Mouse (Mus musculus) embryonic facial prominence, embryonic 13.5 days (tissue): ENCODE data around the gene Hoxb6. TPM values are rescaled to one million over a fixed set of nuclear protein-coding genes. Genes with fewer than 3 reads are reported as not detected.

Experiments used
- ATAC-seq: fragments of 200-750 bp; cut with Nextera tagmentation; 2 replicates; pipeline ENCODE4 v1.8.0; 2017; ENCODE audit warnings: low read depth; ENCODE audit not compliant: insufficient number of reproducible peaks, insufficient read depth, low FRiP score, low TSS enrichment
- H3K27ac ChIP-seq: fragments of 300-500 bp; sonication (generic); 2 replicates; pipeline ENCODE4 v1.5.1; 2015; ENCODE audit warnings: moderate library complexity, mild to moderate bottlenecking, inconsistent platforms
- H3K27me3 ChIP-seq: fragments of 300-500 bp; sonication (generic); 2 replicates; pipeline ENCODE4 v1.6.1; 2015; ENCODE audit warnings: mild to moderate bottlenecking, inconsistent platforms
- H3K36me3 ChIP-seq: fragments of 300-500 bp; sonication (generic); 2 replicates; pipeline ENCODE4 v1.6.1; 2015; ENCODE audit warnings: mild to moderate bottlenecking, inconsistent platforms
- H3K4me1 ChIP-seq: fragments of 300-500 bp; sonication (generic); 2 replicates; pipeline ENCODE4 v1.6.1; 2015; ENCODE audit warnings: inconsistent platforms
- H3K4me2 ChIP-seq: fragments of 300-500 bp; sonication (generic); 2 replicates; pipeline ENCODE4 v1.6.1; 2015; ENCODE audit warnings: moderate library complexity, mild to moderate bottlenecking, inconsistent platforms
- H3K4me3 ChIP-seq: fragments of 300-500 bp; sonication (generic); 2 replicates; pipeline ENCODE4 v1.5.1; 2015; ENCODE audit warnings: mild to moderate bottlenecking, inconsistent platforms
- H3K9ac ChIP-seq: fragments of 300-500 bp; sonication (generic); 2 replicates; pipeline ENCODE4 v1.6.1; 2015; ENCODE audit warnings: mild to moderate bottlenecking, inconsistent platforms
- H3K9me3 ChIP-seq: fragments of 300-500 bp; sonication (generic); 2 replicates; pipeline ENCODE4 v1.6.1; 2016; ENCODE audit warnings: inconsistent platforms
- WGBS: fragments of 180-500 bp; shearing (Covaris S2); methylation state at CpG from one replicate; pipeline ENCODE4 v1.1.7; 2015; ENCODE audit warnings: mixed read lengths; 5-methylcytosine and 5-hydroxymethylcytosine counted together
- polyA plus RNA-seq: library from polyadenylated mRNA; unstranded; fragments of >200 nt; fragmentation: Nextera tagmentation; extraction: Ambion mirVana; gene quantifications from 2 replicates; pipeline ENCODE4 v1.2.1, GENCODE M21; 2015

Gene Hoxb6
- polyA plus RNA-seq: 4.0 TPM in 1 of 2 replicates, not detected in the other

DNA sequence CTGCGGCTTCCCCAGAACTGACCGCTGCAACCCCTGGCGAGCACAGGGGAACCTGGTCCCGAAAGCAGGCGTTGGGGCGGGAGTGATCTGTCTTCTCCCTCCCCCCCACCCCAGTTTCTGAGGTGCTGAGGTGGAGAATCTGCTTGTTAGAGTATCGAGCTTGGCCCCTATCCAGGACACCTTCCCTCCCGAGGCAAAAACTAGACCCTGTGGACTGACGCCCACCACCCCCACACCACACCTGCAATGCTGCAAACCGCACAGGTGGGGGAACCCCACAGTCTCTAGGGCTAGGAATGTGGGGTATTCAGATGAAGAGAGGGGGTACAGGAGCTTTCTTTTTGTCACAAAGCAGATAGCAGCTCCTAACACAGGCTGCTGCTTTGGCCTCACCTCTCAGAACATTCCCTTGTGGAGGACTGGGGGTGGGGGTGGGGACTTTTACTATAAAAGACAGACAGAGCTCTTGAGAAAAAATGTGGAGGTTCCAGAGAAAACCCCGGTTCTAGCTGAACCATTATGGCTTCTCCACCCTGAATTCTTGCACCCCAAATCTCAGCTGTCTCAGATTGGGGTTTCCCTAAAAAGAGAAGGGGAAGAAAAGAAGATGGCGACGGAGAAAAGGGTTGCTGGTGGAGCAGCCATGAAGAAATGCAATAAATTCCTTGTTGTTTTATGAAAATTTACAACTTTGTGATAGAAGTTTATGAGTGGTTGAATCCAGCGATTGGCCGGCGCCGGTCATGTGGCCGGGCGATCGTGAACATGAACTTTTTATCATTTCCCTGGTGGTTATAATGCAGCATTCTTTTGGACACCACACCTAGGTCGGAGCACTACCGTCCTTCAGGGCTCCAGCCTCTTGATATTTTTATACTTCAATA is at the start of gene Hoxb6:
Gene Hoxb6 (plus strand): TSS at position 796 of the 884 bp plus-strand sequence.
- Histone ChIP-seq H3K9me3 (no peaks in the 10 kb centered on the region), H3K4me3 (no peak within 1 kb of the TSS), H3K9ac (no peak within 1 kb of the TSS), H3K4me2 (no peak within 1 kb of the TSS), H3K36me3 (no peaks in the 10 kb centered on the region), H3K4me1 (peaks cover under 1% of the 10 kb centered on the region; the same call in 1 of the 2 replicates), H3K27me3 (peaks cover 100% of the 10 kb centered on the region), H3K27ac (no peak within 1 kb of the TSS)
- WGBS: 2% methylated on average over 22 of the region's 22 CpGs
- no peak for ATAC-seq

DNA sequence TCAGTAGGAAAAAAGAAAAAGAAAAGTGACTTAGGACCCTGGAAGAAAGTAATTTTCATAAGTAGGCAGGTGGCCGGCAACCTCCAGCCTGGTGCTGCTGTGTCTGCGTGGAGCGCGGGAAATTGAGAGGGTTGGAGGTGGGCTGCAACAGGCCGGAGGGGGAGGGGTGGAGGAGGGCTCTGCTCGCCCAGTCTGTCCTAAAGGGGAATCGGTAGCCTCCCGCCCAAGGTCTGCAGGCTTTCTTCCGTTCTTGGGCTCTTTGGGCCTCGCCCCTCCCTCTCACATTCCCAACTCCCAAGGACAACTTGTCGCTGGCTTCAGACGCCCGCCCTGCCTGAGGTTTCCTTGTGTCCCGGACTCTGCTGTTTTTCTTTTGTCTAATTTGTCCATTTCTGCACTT is 41.4 kb upstream of the Hoxb6 start:
- Histone ChIP-seq H3K4me3 (no peak overlapping the region), H3K4me2 (no peak overlapping the region), H3K36me3 (no peaks in the 10 kb centered on the region), H3K27me3 (peaks cover 99% of the 10 kb centered on the region), H3K27ac (no peak overlapping the region), H3K9me3 (no peaks in the 10 kb centered on the region), H3K9ac (no peak overlapping the region), H3K4me1 (peaks cover 4% of the 10 kb centered on the region)
- ATAC-seq: no peak
- WGBS: under 1% methylated on average over 14 of the region's 14 CpGs

DNA sequence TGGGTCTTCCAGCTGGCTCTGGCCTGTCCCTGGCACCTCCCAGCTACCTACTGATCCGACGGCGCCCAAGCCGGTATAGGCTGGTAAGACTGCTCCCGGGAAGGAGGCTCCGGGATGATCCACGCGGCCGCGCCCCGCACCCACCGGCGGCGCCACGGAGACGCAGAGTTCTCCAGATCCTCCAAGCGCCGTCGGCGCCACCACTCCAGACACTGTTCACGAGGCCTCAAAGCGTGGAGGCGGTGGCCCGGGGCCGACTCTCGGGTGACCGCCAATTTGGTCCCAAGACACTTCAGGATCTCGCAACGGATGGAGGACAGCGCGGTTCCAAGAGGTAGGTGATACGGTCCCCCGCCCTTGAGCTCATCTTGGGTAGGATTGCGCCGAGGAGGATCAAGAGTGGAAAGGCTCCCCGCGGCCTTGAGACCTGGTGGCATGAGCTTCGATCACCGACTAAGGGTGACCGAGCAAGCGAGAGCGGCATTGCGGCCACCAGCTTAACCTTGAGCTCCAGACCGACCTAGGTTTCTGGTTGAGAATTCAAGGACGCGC is 40.7 kb upstream of the Hoxb6 start:
- Histone ChIP-seq H3K4me3 (peak overlapping the region; percentile 15), H3K9me3 (no peaks in the 10 kb centered on the region), H3K9ac (no peak overlapping the region), H3K27me3 (peaks cover 100% of the 10 kb centered on the region), H3K27ac (no peak overlapping the region), H3K4me2 (no peak overlapping the region), H3K36me3 (no peaks in the 10 kb centered on the region), H3K4me1 (peaks cover 4% of the 10 kb centered on the region)
- WGBS: 2% methylated on average over 46 of the region's 46 CpGs
- no peak for ATAC-seq

DNA sequence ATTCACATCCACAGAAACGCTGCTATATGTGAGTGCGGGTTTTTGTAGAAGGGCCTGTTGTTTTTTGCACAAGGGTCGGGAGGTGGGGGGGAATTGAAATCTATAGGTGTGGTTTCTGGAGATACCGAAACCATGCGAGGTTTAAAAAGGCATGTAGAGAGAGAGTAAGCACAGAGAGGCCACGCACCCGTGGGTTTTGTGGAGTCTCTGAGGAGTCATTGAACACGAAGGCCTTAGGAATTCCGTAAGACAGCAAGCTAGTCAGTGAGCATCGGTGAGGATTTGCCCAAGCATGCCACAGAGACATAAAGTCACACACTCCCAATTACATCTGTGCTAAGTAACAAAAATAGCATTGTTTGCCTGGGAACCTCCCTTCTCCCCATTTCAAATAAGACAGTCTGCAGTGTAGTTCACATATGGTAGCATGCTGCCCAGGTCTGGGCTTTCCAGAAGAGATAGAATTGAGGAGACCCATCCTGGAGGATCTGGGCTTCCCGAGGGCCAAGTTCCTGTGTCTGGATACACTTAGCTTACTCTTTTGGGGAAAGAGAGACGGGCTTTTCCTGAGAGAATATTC is 39.6 kb upstream of the Hoxb6 start:
- no peak overlapping the region for H3K27ac ChIP-seq
- H3K27me3 ChIP-seq: peaks cover 100% of the 10 kb centered on the region
- peaks cover 4% of the 10 kb centered on the region for H3K4me1 ChIP-seq
- H3K4me2 ChIP-seq: no peak overlapping the region
- WGBS: 3% methylated on average over 12 of the region's 12 CpGs
- 0 out of 2 replicates have a peak overlapping the region, but pooled peaks have one; percentile 2 for H3K4me3 ChIP-seq
- no peak overlapping the region for H3K9ac ChIP-seq
- H3K9me3 ChIP-seq: no peaks in the 10 kb centered on the region
- H3K36me3 ChIP-seq: no peaks in the 10 kb centered on the region
- no peak for ATAC-seq

DNA sequence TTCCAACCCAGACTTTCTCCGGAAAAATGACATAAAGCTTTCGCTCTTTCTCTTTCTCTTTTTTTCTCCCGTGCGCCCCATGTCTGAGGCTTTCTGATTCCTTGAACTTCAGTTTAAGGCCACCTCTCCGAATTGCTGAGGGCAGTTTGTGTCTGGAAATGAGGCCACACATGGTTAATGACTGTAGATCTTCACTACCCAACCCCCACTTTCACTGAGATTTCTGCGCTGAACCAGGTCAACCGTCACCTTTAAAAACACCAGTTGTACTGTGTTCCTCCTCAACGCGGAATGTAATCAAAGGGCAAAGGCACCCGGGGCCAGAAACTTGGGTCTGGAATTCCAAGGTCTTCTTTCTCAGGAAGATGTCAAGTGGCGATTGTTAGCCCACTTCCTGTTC is 38.1 kb upstream of the Hoxb6 start:
- Histone ChIP-seq H3K4me3 (no peak overlapping the region), H3K9ac (no peak overlapping the region), H3K27me3 (peaks cover 100% of the 10 kb centered on the region), H3K4me1 (peaks cover 4% of the 10 kb centered on the region), H3K36me3 (no peaks in the 10 kb centered on the region), H3K27ac (no peak overlapping the region), H3K9me3 (no peaks in the 10 kb centered on the region), H3K4me2 (no peak overlapping the region)
- WGBS: 2% methylated on average over 11 of the region's 11 CpGs
- no peak for ATAC-seq

DNA sequence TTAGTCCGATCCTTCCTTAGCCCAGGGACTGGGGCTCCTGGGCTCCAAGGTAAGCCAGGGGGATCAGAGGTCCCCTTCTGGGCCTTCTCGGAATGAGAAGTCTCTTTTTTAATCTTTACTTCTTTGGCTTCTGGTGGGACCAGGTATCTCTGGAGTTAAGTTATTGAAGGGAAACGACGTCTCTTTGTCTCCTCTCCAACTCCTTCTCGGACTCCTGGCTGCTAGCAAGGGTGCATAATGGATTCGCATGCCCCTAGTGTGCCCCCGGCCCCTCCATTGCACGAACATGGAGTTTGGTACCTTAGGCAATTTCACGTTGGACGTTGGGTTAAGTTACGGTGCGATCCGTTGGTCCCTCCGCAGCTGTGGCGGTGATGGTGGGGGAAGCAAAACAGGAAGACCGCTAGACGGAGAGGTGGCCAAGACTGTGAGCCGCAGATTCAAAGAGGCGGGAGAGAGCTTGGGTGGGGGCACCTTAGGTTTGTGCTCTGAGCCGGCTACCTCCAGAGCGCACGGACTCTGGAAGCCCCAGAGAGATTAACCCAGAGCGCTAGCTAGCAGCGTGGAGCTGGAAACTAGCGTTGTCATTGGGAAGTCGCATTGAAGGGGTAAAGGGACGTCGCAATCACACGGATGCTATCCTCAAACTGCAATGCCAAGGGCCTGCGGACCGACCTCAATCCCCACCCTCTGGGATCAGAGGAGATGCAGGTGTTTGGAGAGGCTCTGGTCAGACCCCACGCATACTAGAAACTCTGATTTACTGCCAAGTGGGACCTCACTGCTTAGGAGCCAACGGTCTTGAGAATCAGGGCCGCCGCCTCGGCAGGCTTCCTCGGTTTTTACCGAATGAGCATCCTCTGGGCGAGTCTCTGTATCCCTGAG is 36.9 kb upstream of the Hoxb6 start:
- no peak for ATAC-seq
- Histone ChIP-seq H3K9ac (no peak overlapping the region), H3K4me1 (peaks cover 4% of the 10 kb centered on the region), H3K27ac (no peak overlapping the region), H3K36me3 (no peaks in the 10 kb centered on the region), H3K9me3 (no peaks in the 10 kb centered on the region), H3K4me2 (0 out of 2 replicates have a peak overlapping the region, but pooled peaks have one; percentile 5), H3K4me3 (no peak overlapping the region), H3K27me3 (peaks cover 100% of the 10 kb centered on the region)
- WGBS: 1% methylated on average over 39 of the region's 39 CpGs

DNA sequence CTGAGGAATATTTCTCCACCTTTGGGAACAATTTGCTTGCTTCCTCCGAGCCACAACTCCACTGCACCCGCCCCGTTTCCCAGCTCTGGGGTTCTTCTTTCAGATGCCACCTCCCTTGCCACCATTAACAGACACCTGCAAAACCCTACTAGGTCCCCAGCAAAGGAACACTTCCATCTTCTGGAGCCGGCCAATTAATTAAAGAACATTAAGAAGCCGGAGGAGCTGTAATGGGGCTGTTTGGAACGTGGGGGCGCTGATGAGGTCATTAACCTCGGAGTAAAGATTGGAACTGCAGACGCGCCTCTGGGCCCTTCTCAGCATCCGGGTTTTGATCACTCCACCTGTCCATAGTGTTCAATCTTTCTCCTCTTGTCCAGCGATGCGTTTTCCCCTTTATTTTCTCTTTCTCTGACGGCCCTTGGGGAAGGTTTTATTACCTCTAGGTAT is 36.3 kb upstream of the Hoxb6 start:
- WGBS: 2% methylated on average over 14 of the region's 14 CpGs
- H3K27ac ChIP-seq: no peak overlapping the region
- peaks cover 4% of the 10 kb centered on the region for H3K4me1 ChIP-seq

DNA sequence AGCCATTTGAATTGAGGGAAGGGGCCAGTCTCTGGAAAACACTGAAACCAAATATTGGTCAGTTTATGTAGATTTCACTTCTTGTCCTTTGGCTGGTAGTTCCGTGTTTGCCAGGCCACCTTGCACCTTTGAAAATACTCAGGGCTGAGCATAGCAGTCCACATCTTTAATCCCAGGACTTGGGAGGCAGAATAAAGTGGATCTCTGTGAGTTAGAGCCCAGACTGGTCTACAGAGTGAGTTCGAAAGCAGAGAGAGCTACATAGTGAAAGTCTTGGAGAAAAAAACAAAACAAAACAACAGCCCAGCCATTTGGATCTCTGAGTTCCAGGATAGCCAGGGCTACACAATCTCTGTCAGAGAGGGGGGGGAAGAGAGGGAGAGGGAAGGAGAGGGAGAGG is 35.1 kb upstream of the Hoxb6 start:
- no peak overlapping the region for H3K4me2 ChIP-seq
- H3K9ac ChIP-seq: no peak overlapping the region
- peaks cover 100% of the 10 kb centered on the region for H3K27me3 ChIP-seq
- no peaks in the 10 kb centered on the region for H3K36me3 ChIP-seq
- H3K4me1 ChIP-seq: no peaks in the 10 kb centered on the region
- ATAC-seq: no peak
- H3K9me3 ChIP-seq: no peaks in the 10 kb centered on the region
- 17% methylated on average over 2 of the region's 2 CpGs for WGBS
- H3K4me3 ChIP-seq: no peak overlapping the region
- no peak overlapping the region for H3K27ac ChIP-seq

More for the DNA sequence above, 36.3 kb upstream of the Hoxb6 start:
- no peaks in the 10 kb centered on the region for H3K9me3 ChIP-seq
- no peaks in the 10 kb centered on the region for H3K36me3 ChIP-seq
- no peak overlapping the region for H3K9ac ChIP-seq
- no peak for ATAC-seq
- peaks cover 100% of the 10 kb centered on the region for H3K27me3 ChIP-seq
- H3K4me2 ChIP-seq: no peak overlapping the region
- no peak overlapping the region for H3K4me3 ChIP-seq

DNA sequence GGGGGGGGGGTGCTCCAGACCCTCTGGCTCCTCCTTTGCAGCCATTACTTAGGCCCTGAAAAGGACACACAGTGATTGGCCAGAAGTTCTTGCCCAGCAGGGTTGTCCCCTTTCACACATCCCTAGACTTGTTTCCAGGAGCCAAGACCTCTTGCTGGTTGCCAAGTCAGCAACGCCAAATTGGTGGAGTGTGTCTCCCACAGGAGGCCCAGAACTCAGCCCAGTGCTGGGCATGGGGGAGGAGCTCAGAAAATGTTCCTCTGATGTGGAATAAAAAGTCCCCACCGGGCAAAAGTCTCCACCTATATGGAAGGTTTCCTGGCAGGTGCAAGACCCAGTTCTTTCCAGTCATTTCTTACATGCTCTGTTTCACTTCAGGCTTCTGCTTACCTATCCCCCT is 33.2 kb upstream of the Hoxb6 start:
- no peak overlapping the region for H3K4me2 ChIP-seq
- H3K9me3 ChIP-seq: no peaks in the 10 kb centered on the region
- ATAC-seq: no peak
- WGBS: 9% methylated on average over 2 of the region's 2 CpGs
- no peaks in the 10 kb centered on the region for H3K4me1 ChIP-seq
- peaks cover 100% of the 10 kb centered on the region for H3K27me3 ChIP-seq
- no peaks in the 10 kb centered on the region for H3K36me3 ChIP-seq
- H3K9ac ChIP-seq: no peak overlapping the region
- H3K27ac ChIP-seq: no peak overlapping the region
- no peak overlapping the region for H3K4me3 ChIP-seq

DNA sequence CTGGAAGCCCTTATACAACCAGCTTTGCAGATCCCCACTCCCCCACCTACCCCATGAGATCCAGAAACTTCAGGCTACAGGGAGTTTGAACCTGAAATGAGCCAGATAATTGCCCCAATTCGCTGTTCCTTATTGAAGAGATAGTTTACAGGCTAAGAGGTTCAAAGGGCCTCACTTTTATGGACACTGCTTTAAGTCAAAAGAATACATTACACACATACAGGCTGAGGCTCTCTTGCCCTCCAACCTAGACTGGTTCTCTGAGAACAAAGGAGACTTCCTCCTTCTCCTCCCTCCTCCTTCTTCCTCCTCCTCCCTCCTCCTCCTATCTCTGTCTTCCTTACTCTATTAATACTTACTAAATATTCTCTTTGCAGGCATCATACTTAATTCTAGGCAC is 32.8 kb upstream of the Hoxb6 start:
- Histone ChIP-seq H3K36me3 (no peaks in the 10 kb centered on the region), H3K27me3 (peaks cover 100% of the 10 kb centered on the region), H3K4me2 (no peak overlapping the region), H3K4me3 (no peak overlapping the region), H3K9ac (no peak overlapping the region), H3K4me1 (no peaks in the 10 kb centered on the region), H3K27ac (no peak overlapping the region), H3K9me3 (no peaks in the 10 kb centered on the region)
- 3% methylated on average over 1 of the region's 1 CpGs for WGBS
- no peak for ATAC-seq

DNA sequence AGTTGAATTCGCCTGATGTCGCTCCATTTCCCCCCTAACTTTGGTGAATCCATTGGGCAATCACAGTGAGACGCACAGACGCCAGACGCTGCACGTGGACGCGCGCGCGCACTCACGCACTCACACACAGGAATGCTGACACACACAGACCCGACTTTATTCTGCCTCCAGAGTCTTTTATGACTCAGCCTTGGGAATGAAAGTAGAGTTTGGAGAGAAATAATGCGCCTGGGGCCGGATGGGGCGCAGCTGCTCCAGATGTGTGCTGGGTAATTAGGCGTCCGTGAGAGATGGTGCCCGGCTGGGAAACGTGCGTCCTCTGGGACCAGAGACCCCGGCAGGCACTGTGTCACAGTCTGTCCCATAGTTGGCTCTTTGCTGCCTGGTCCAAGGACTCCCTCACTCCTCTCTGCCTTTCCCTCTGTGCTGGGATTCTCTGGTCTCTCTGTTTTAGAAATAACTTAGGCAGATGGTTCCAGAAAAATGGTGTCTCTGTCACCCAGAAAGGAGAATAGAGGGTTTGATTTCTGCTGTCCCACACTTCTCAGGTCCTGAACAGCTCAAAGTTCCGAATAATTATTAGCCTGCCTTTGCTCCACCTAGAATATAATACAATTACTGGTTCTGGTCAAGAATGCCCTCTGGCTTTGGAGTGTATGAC is 31.8 kb upstream of the Hoxb6 start:
- Histone ChIP-seq H3K9ac (no peak overlapping the region), H3K4me2 (no peak overlapping the region), H3K9me3 (no peaks in the 10 kb centered on the region), H3K27ac (no peak overlapping the region), H3K4me1 (no peaks in the 10 kb centered on the region), H3K27me3 (peaks cover 100% of the 10 kb centered on the region), H3K36me3 (no peaks in the 10 kb centered on the region), H3K4me3 (no peak overlapping the region)
- no peak for ATAC-seq
- under 1% methylated on average over 23 of the region's 23 CpGs for WGBS
